Mouse (Mus musculus): Measurements from ENCODE around the gene Hs3st3a1. TPM values are rescaled to one million over a fixed set of nuclear protein-coding genes. Genes with fewer than 3 reads are reported as not detected.

Gene Hs3st3a1
- polyA plus RNA-seq, 2 experiments = 0.06 to 0.20 TPM

DNA sequence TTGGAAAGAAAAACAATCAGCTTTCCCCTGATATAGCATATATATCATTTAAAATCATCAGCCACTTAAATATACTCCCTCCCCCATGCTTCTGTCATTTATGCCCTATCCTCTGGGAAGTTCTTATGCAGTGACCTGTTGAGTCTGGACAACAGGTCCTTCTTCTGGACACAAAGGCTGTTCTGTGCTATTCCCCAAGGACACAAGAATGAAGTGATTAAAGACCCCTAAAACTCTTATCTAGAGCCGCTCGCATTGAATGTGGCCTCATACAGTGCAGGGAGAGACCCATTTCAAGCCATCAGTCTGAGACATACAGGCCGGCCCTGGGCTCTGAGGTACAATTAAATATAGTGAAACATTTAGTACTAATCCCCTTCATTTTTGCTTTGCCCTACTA, 2.6 kb downstream of the Hs3st3a1 start:
- H3K4me3 ChIP-seq (ENCODE audit: insufficient read depth in 1 of 2, low read depth in 2 of 2, low read length in 2 of 2) = no peak overlapping the region
- H3K4me1 ChIP-seq (replicated peaks; ENCODE audit: control insufficient read depth in 2 of 2, insufficient read depth in 2 of 2, low read length in 1 of 2) = no peaks in the 10 kb centered on the region
- H3K9me3 ChIP-seq (ENCODE audit: control insufficient read depth, low read length) = no peaks in the 10 kb centered on the region
- WGBS (ENCODE audit: insufficient replicate concordance) = 59% methylated on average over 3 of the region's 3 CpGs
- H3K27me3 ChIP-seq (ENCODE audit: control insufficient read depth, insufficient read depth, low read length) = peaks cover 30% of the 10 kb centered on the region
- no peak overlapping the region for H3K9ac ChIP-seq (replicated peaks)
- no peak overlapping the region for H3K4me2 ChIP-seq (ENCODE audit: low read depth)
- TF ChIP-seq EP300 (IDR thresholded peaks at IDR 0.05; ENCODE audit: low read depth) (no peak), CTCF (IDR thresholded peaks at IDR 0.05; ENCODE audit: low read depth) (no peak)
- no peak for ATAC-seq (ENCODE audit: insufficient read depth)
- no peak for DNase-seq (ENCODE audit: low read depth in 3 of 3, low spot score in 3 of 3)
- no peaks in the 10 kb centered on the region for H3K36me3 ChIP-seq (replicated peaks; ENCODE audit: control insufficient read depth, insufficient read depth, low read depth)
- no peak overlapping the region for H3K27ac ChIP-seq

DNA sequence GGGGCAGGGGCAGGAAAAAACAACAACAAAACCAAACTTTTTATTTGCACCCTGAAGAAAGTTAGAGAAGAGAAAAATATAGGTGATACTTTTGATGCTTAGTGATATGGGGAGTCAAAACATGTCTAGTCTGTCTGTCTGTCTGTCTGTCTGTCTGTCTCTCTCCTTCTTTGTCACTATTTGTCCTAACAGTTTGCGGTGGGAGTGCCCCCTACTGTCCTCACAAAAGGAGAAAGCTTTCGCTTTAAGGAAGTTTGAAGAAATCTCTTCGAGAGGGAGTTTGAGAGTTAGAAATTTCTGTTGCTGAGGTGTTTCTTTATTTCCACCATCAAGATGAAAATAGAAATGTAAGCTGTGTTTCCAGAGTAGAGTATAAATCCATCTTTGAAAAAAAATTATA, 3.8 kb downstream of the Hs3st3a1 start:
- ATAC-seq (ENCODE audit: insufficient read depth) = no peak
- no peak for DNase-seq (ENCODE audit: low read depth in 3 of 3, low spot score in 3 of 3)
- H3K27ac ChIP-seq = no peak overlapping the region
- 14% methylated on average over 3 of the region's 3 CpGs for WGBS (ENCODE audit: insufficient replicate concordance)
- no peaks in the 10 kb centered on the region for H3K9me3 ChIP-seq (ENCODE audit: control insufficient read depth, low read length)
- no peaks in the 10 kb centered on the region for H3K4me1 ChIP-seq (replicated peaks; ENCODE audit: control insufficient read depth in 2 of 2, insufficient read depth in 2 of 2, low read length in 1 of 2)
- no peak overlapping the region for H3K4me3 ChIP-seq (ENCODE audit: insufficient read depth in 1 of 2, low read depth in 2 of 2, low read length in 2 of 2)
- H3K27me3 ChIP-seq (ENCODE audit: control insufficient read depth, insufficient read depth, low read length) = peaks cover 30% of the 10 kb centered on the region
- no peak for TF ChIP-seq CTCF (IDR thresholded peaks at IDR 0.05; ENCODE audit: low read depth)
- no peak for TF ChIP-seq EP300 (IDR thresholded peaks at IDR 0.05; ENCODE audit: low read depth)
- no peak overlapping the region for H3K9ac ChIP-seq (replicated peaks)
- no peaks in the 10 kb centered on the region for H3K36me3 ChIP-seq (replicated peaks; ENCODE audit: control insufficient read depth, insufficient read depth, low read depth)
- no peak overlapping the region for H3K4me2 ChIP-seq (ENCODE audit: low read depth)

DNA sequence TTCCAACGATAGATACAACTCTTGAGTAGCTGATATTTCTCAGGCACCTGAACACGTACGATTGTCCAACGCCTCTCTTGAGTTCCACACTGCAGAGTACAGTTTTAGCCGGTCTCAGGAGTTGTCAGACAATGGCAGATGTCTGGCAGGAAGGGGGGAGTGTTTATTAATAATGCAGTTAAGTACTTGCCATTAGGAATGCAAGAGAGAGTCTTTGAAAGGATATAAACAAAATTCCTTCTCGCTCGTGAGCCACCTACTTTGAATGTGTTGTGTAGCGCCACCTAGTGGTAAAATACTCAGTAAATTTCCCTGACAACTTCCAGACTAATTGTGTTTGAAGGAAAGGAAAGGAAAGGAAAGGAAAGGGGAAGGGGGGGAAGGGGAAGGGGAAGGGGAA, 7.0 kb downstream of the Hs3st3a1 start:
- Histone ChIP-seq H3K9me3 (ENCODE audit: control insufficient read depth, low read length) (no peaks in the 10 kb centered on the region), H3K27ac (no peak overlapping the region), H3K9ac (replicated peaks) (no peak overlapping the region), H3K4me3 (ENCODE audit: insufficient read depth in 1 of 2, low read depth in 2 of 2, low read length in 2 of 2) (no peak overlapping the region), H3K27me3 (ENCODE audit: control insufficient read depth, insufficient read depth, low read length) (peaks cover 8% of the 10 kb centered on the region), H3K4me1 (replicated peaks; ENCODE audit: control insufficient read depth in 2 of 2, insufficient read depth in 2 of 2, low read length in 1 of 2) (no peaks in the 10 kb centered on the region), H3K36me3 (replicated peaks; ENCODE audit: control insufficient read depth, insufficient read depth, low read depth) (no peaks in the 10 kb centered on the region), H3K4me2 (ENCODE audit: low read depth) (no peak overlapping the region)
- ATAC-seq (ENCODE audit: insufficient read depth) (no peak), DNase-seq (ENCODE audit: low read depth in 3 of 3, low spot score in 3 of 3) (peak in 1 of 3 experiments; percentile 2)
- 33% methylated on average over 8 of the region's 8 CpGs for WGBS (ENCODE audit: insufficient replicate concordance)
- TF ChIP-seq CTCF (IDR thresholded peaks at IDR 0.05; ENCODE audit: low read depth) (peak; percentile 51; the same call in 1 of the 2 replicates), EP300 (IDR thresholded peaks at IDR 0.05; ENCODE audit: low read depth) (no peak)

DNA sequence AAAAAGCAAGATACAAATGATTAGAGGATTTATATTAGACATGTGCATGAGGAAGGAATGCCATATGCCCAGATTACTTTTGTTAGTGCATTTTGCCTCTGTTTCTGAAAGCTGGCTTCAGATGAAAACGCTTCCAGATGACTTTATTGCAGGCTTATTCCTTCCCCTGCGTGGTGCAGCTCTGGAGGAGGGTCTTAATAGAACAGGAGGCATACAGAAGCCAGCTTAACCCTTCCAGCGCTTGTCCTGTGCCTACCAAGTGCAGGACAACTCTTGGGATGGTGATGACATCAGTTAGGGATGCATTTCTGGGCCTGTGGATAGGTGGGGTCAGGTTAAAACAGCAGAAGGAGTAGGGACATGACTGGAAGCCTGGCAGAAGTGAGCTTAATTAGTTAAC, 7.6 kb downstream of the Hs3st3a1 start:
- Histone ChIP-seq H3K27ac (no peak overlapping the region), H3K9ac (replicated peaks) (no peak overlapping the region), H3K36me3 (replicated peaks; ENCODE audit: control insufficient read depth, insufficient read depth, low read depth) (no peaks in the 10 kb centered on the region), H3K4me3 (ENCODE audit: insufficient read depth in 1 of 2, low read depth in 2 of 2, low read length in 2 of 2) (no peak overlapping the region), H3K9me3 (ENCODE audit: control insufficient read depth, low read length) (no peaks in the 10 kb centered on the region), H3K27me3 (ENCODE audit: control insufficient read depth, insufficient read depth, low read length) (peaks cover 3% of the 10 kb centered on the region), H3K4me2 (ENCODE audit: low read depth) (no peak overlapping the region), H3K4me1 (replicated peaks; ENCODE audit: control insufficient read depth in 2 of 2, insufficient read depth in 2 of 2, low read length in 1 of 2) (no peaks in the 10 kb centered on the region)
- DNase-seq (ENCODE audit: low read depth in 3 of 3, low spot score in 3 of 3) (no peak), ATAC-seq (ENCODE audit: insufficient read depth) (no peak)
- no peak for TF ChIP-seq CTCF (IDR thresholded peaks at IDR 0.05; ENCODE audit: low read depth)
- no peak for TF ChIP-seq EP300 (IDR thresholded peaks at IDR 0.05; ENCODE audit: low read depth)
- WGBS (ENCODE audit: insufficient replicate concordance) = 24% methylated on average over 3 of the region's 3 CpGs

DNA sequence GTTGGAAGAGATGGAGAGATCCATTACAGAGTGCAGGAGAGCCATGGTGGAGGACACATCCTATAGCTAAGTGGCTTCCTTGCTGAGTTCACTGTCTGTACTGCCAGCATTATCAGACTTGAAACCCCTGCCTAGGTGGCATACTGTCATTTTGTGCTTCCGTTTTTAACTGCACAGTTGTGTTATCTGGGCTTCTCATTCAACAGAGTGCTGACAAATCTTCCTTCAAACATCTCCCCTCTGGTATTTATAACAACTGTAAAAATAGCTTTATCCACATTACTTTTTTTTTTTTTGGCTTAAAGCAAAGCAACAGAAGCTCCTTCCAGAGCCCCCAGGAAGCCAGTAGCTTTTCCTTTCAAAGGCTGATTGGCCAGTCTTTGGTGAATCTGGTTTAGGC, 10.1 kb downstream of the Hs3st3a1 start:
- H3K9me3 ChIP-seq (ENCODE audit: control insufficient read depth, low read length) = no peaks in the 10 kb centered on the region
- no peak overlapping the region for H3K4me3 ChIP-seq (ENCODE audit: insufficient read depth in 1 of 2, low read depth in 2 of 2, low read length in 2 of 2)
- ATAC-seq (ENCODE audit: insufficient read depth) (no peak), DNase-seq (ENCODE audit: low read depth in 3 of 3, low spot score in 3 of 3) (no peak)
- 29% methylated on average over 1 of the region's 1 CpGs for WGBS (ENCODE audit: insufficient replicate concordance)
- H3K4me1 ChIP-seq (replicated peaks; ENCODE audit: control insufficient read depth in 2 of 2, insufficient read depth in 2 of 2, low read length in 1 of 2) = no peaks in the 10 kb centered on the region
- no peak overlapping the region for H3K27ac ChIP-seq
- no peaks in the 10 kb centered on the region for H3K36me3 ChIP-seq (replicated peaks; ENCODE audit: control insufficient read depth, insufficient read depth, low read depth)
- TF ChIP-seq EP300 (IDR thresholded peaks at IDR 0.05; ENCODE audit: low read depth) (no peak), CTCF (IDR thresholded peaks at IDR 0.05; ENCODE audit: low read depth) (no peak)
- no peaks in the 10 kb centered on the region for H3K27me3 ChIP-seq (ENCODE audit: control insufficient read depth, insufficient read depth, low read length)
- no peak overlapping the region for H3K4me2 ChIP-seq (ENCODE audit: low read depth)
- no peak overlapping the region for H3K9ac ChIP-seq (replicated peaks)
